Mouse (Mus musculus) bone marrow macrophage, adult 2 months (primary cell): ENCODE data around the gene Fkbp4.

ENCODE experiments used
- CTCF ChIP-seq: IDR thresholded peaks from 2 replicates; pipeline ENCODE4 v1.5.1; 2012; ENCODE audit warnings: low read depth, mild to moderate bottlenecking, low read length, moderate library complexity
- POLR2A ChIP-seq: IDR thresholded peaks from 2 replicates; pipeline ENCODE4 v1.6.1; 2012; ENCODE audit warnings: mild to moderate bottlenecking, low read depth, low read length, borderline replicate concordance

DNA sequence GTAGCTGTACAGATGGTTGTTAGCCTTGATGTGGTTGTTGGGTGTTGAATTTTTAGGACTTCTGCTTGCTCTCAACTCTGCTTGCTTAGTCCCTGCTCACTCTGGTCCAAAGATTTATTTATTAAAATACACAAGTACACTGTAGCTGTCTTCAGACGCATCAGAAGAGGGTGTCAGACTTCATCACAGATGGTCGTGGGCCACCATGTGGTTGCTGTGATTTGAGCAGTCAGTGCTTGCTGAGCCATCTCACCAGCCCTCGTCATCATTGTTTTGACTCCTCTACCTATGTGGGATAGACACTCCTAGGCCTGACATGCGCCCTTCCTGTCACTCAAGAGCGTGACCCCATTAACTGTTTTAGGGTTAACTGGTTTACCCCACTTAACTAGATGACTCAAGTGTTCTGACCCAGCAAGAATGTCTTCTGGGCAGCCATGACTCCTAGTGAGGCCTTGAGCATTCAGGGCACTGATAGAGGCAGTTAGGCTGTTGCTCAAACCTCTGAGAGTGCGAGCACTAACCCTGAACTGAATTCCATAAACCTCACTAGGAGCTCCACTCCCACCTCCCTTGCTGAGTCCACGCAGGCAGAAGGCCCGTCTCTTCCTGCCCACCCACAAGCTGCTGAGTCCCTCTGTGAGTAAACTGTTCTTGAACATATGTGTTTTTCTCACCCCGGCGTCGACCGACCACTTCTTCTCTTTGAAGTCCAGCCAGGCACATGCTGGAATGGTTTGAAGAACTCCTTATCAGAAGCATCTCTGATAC, 17.5 kb upstream of the Fkbp4 start:
- TF ChIP-seq CTCF: no peak
- no peak for TF ChIP-seq POLR2A
